Mouse (Mus musculus): Measurements from ENCODE around the gene Amn1.
"Not testable (repeated sequence)": the region's sequence is repeated elsewhere in the genome, so short reads cannot be mapped to it uniquely, and the experiment has no call there.

Gene Amn1

DNA sequence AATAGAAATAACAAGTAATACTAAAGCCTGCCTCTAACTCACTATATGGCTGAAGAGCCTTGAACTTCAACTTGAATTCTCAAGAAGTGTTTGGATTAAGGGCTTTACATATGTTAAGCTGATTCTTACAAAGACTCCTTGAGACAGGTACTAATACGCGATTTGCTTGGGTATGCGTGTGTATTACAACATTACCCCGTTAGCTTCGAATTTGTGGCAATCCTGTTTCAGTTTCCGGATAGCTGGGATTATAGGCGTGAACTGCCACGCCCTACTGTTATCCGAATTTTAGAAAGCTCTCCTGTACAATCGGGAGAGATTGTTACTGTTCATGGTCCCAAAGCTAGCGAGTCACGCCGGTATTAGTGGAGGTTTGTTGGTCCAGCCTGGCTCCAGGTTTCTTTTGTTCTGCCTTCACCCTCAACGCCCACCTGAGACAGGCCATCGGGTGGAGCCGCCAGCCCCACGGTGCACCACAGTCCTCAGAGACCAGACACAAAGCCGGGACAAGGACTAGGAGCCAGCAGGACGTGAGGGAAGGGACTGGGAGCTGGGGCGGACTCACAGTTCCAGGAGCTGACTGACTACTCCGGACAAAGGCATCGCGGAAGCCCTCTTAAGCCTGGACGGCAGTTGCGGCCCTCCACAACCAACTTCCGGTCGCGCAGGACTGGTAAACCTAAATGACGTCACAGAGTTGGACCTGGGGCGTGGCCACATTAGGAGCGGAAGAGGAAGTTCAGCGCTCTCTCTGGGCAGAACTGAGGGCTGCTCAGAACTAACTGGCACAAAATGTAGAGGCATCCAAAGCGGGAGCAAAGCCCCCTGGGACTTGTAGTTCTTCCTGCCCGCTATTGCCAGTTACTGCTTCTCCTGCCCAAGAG lies at the start of gene Amn1:
Gene Amn1, minus strand, starts transcription at position 672 of the 884 bp plus-strand sequence.
- peak; percentile 96 to 97 for DNase-seq

DNA sequence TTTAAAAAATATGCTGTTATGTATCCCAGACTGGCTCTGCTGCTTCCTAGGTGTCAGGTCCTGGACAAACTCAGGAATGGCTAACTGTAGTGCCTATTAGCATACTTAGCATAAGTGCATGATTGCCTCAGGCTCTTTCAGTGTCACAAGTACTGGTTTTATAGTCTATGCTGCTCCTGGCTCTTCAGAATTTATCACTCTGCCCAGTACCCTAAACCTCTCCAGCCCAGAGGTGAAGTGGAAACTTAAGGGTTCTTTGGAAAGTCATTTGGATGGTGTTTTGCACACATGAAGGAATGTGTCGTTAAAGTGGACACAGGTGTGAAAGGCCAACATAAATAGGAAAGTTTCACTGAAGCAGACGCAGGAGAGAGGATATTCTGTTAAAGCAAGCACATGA lies 48.3 kb upstream of the Amn1 start:
- DNase-seq, result no peak

DNA sequence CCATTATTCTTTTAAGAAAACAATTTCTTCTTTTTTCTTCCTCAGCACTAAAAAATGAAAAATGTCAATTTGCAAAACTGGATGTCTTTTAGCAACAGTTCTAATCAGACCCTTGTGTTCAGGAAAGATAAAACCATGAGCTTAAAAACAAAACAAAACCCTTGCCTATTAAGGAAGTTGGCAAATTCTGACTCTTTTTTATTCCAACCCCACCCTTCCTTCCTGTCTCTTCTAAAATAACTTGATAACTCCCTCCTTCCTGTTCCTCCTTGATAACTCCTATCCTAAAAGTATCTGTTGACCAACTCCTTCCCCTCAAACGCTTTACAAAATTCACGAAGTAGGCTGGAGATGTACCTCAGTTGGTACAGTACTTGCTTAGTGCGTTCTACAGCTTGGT lies 45.4 kb upstream of the Amn1 start:
- DNase-seq, result no peak

DNA sequence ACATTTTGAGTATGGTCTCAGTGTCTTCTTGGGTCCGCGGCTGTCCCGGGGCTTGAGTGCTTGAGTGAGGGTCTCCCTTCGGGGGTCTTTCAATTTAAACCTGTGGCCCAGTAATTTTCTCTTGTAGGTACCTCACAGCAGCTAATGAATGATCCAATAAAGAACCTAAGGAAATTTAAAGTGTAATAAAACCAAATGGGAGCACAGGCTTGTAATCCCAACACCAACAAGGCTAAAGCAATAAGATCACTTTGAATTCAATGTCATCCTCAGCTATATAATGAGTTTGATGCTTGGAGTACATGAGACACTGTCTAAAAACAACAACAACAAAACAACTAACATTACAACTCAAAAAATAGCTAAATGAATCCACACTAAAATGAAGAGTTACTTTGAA lies 36.2 kb upstream of the Amn1 start:
- DNase-seq, result no peak

DNA sequence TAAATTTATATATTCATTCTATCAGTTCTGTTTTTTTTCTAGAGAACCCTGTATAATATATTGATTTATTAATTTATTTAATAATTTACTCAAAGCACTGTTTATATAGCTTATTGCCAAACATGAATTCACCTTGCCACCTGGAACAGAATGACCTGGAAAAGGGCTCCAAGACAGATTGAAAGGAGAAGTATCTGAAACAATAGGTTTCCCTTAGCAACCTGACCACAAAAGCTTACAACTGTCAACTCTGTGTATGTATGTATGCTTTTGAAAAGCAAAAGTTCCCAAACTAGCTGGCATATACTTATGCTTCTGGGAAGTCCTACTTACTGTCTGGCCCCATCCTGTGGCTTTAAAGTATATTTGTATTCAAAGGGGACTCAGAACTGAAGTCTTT lies 32.8 kb upstream of the Amn1 start:
- DNase-seq, result no peak

DNA sequence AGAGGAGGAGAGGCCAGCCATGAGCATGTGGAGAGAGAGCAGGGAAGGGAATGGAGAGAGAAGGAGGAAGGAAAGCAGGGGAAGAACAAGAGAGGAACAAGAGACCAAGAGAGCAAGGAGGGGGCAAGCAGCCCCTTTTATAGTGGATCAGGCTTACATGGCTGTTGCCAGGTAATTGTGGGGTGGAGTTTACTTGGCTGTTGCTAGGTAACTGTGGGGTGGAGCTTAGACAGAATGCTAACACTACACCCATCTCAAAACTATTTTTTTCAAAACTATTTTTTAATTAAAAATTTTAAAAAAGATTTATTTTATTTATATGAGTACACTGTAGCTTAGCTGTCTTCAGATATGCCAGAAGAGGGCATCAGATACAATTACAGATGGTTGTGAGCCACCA lies 10.1 kb upstream of the Amn1 start:
- DNase-seq, result no peak

DNA sequence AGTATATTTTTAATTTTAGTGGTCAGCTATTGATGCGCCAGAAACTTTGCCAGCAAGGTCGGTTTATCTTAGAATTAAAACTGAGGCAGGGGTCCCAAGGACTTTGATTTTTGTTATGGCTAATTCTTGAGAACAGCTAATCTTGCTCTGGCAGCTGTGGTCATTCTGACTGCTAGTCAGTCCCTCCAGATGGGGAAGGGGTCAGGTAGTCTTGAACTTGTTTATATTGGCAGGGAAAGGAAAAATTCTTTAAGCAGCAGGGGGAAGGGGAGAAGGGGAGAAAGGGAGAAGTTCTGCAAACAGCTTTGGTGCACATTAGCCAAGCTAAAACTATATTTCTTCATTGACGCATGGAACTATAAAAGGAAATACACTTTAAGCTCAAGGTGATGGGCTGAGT lies 8.6 kb upstream of the Amn1 start:
- DNase-seq, result no peak

DNA sequence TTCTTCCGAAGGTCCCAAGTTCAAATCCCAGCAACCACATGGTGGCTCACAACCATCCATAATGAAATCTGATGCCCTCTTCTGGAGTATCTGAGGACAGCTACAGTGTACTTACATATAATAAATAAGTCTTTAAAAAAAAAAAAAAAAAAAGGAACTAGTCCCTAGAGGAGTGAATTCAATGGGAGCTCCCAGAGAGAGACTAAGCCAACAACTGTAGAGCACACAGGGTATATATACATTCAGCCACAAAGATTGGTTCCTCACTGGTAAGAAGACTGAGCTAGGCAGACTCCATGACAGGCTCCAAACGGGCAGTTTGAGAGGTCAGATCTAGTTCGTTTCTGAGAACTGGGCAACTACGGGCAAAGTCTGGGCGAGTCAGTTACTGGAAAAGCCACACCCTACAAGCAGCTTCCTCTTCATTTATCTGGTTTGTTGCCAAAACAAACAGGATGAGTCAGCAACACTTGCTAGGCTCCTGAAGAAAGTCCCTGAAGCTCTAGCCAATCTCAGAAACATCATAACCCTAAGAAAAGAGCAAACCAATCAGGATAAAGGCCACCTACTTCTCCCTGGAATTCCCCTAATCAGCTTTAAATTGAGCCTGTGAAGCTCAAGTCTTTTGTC lies 4.9 kb upstream of the Amn1 start:
- DNase-seq, result peak; percentile 43 to 45

DNA sequence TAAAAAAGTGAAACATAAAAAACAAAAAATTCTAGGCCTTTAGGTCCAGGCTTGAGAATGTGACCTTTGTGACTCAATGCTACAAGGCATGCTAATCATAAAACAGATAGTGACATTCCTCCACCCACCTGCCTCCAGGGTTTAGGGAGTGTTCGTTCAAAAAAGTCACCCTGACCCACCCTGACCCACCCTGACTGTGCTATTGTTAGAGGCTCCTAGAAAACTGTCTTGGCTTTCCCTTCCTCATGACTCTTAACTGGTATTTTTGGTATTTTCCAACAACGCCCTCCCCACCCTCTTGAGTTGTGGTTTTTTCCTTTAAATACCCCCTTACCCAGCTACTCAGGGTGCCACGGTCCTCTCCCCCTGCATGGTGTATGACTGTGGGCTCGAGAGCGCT lies 3.4 kb upstream of the Amn1 start:
- DNase-seq, result not testable (repeated sequence)

DNA sequence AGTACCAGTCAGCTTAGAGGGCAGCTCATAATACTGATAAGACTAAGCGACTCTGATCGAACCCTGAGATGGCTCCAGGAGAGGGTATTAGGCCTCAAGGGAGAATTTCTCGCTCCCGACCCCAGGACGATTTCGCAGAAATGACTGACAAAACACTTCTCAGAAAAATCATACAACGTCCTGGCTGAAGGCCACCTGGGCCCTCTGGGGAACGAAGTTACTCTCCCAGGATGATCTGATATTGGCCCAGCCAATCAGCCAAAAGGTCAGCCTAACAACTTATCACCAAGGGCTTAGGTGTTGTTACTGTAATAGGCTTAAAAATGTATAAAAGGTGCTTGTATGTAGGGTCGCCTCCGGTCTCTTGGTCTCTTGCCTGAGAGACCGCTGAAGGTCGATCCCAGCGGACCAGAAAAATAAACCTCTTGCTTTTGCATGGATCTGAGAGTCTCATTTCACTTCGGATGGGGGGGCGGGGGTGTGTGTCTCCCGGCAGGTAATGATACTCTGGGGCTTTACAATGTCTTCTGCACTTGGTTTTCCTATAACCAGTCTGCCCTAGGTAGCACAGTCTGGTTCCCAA lies 919 bp upstream of the Amn1 start:
- DNase-seq, result no peak

DNA sequence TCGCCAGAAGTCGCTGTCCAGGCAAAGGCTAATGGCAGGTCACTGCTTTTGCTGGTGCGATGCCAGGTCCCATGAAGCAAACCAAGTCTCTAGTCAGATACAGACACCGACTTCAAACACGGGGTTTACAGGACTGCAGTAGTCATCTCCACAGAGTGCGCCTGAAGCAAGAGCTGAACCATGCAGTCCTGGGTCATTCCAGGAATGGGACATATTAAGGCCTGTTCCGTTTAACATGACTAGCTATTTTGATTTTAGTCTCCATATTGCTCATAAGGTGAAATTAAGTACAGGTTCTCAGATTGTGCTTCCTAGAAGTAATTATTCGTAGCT lies 379 bp upstream of the Amn1 start:
- DNase-seq, result no peak

DNA sequence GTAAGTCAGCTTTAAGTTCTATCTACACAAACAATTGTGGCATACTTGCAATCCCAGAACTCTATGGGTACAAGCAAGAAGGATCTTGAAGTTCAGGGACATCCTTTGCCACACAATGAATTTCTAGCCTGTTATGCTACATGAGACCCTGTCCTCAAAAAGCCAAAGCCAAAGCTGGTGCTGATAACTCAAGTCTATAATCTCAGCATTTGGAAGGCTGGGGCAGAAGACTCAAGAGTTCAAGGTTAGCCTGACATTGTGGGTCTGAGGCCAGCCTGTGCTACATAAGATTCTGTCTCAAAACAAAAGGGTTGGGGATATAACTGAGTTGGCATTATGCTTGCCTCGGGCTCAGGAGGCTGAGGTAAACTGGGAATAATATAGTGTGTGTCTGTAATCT lies 1.1 kb downstream of the Amn1 start:
- no peak for DNase-seq

DNA sequence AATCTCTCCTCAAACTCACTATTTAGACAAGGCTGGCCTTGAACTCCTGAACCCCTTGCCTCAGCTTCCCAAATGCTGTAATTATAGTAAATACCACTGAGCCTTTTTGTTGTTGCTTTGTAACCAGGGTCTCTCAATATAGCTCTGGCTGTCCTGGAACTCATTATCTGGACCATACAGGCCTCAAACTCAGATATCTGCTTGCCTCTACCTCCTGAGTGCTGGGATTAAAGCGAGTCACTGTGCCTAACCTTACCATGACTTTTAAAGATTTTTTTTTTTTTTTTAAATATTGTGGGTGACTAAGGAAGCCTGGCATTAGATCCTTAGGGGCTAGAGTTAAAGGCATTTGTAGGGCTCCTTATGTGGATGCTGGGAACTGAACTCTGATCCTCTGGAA lies 4.5 kb downstream of the Amn1 start:
- no peak for DNase-seq

DNA sequence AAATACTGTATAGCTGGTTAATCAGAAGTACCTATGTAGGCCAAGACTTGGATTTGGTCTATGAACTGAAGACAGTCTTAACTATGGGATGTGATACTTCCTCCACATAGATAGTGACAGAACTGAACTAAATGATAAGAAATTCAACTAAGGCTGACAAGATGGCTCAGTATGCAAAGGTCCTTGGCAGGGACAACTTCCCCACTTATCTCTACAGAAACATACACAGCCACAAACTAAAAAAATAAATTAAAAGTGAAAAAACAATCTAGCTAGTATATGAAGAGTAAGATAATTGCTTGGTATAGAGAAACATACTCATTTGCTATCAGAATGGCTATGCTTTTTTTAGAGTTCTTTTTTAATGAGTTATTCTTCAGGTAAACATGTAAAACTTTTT lies 9.4 kb downstream of the Amn1 start:
- no peak for DNase-seq

DNA sequence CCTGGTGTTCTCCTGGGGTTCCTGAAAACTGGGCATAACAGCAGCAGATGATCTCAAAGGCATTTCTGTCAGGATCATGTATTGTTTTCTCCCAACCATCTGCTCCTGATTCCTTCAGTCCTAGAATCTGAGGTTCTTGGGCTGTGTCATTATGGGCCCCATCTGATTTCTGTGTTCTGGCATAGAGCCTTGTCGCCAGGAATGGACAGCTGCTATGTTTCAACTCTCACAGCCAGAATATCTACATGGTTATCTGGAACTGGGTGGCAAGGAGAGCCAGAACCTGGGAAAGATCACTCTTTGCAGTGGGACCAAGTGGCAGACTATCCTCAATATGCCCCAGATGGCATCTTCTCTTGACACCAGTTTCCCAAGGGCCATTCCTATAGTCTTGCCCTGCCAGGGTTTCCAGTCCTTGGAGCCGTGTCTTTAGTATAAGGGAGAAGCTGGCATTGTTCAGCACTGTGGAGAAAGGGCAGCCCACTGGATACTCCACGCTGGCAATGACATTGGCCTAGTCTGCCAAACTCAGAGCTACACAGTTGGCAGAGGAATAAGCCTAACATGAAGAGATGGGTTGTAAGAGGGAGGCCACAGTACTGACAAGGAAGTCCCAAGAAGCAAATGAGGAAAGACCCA lies 13.5 kb downstream of the Amn1 start:
- DNase-seq, result no peak

DNA sequence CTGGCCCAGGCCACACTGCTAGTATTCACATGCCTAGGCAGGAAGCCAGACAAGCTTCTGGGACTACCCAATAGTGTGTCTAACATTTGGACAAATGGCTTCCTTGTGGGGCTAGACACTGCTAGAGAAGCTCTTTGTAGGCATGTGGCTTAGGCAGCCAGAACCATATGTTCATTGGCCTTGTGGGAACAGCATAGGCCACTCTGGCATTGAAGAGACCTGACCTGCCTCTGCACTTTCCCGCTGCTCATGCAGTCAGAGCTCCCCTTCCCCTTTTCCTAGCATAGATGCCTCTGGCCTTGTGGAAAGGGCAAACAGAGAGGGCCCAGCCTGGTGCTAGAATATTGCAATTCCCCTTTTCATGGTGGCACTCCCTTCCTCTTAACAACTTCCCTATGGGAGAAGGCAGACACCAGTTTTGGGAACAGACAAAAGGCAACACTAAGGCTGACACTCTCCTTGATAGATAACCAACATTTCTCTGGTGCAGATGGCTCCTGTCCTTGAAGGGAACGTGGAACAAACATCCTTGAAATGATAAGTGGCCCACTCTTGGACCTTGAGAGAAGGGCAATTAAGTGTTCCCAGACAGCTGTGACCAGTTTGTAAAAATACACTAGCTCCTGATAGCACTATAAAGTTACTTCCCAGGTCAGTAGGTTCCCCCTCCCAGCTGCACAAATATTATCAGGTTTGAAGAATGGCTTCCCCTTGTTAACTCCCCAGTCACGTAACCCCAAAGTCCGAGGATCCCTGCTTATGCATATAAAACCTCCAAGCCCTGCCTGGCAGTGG lies 14.5 kb downstream of the Amn1 start:
- DNase-seq, result no peak

DNA sequence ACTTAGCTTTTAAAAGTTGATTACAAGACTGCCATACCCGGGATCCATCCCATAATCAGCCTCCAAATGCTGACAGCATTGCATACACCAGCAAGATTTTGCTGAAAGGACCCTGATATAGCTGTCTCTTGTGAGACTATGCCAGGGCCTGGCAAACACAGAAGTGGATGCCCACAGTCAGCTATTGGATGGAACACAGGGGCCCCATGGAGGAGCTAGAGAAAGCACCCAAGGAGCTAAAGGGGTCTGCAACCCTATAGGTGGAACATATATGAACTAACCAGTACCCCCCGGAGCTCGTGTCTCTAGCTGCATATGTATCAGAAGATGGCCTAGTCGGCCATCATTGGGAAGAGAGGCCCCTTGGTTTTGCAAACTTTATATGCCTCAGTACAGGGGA lies 18.5 kb downstream of the Amn1 start:
- DNase-seq, result not testable (repeated sequence)

DNA sequence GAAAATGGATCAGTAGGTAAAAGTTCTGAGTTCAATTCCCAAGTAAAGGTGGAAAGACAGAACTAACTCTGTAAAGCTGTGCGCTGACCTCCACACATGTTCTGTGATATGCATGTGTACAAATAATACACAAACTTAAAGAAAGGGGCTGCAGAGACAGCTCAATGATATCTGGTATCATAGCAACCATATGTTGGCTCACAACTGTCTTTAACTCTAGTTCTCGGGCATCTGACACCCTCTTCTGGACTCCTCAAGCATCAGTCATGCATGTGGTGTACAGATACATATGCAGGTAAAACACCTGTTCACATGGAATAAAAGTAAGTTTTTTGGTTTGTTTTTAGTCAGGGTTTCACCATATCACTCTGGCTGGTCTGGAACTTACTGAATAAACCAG lies 20.1 kb downstream of the Amn1 start:
- DNase-seq, result no peak

DNA sequence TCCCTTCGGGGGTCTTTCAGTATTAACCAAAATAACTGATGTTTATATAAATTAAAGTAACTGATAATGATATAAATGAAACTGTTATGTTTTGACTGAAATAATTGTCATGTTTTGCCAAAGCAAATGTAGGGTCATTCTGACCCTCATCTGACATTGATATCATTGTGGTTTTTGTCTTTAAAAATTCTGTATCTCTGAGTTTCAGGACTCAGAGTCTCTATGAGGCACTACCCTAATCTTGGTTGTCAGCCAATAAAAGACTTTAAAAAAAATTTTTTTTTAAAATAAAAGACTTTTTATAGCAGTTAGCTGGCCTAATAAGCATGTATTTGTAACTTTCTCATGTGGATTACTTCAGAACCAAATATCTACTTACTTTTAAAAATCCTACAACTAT lies 20.8 kb downstream of the Amn1 start:
- DNase-seq, result no peak

DNA sequence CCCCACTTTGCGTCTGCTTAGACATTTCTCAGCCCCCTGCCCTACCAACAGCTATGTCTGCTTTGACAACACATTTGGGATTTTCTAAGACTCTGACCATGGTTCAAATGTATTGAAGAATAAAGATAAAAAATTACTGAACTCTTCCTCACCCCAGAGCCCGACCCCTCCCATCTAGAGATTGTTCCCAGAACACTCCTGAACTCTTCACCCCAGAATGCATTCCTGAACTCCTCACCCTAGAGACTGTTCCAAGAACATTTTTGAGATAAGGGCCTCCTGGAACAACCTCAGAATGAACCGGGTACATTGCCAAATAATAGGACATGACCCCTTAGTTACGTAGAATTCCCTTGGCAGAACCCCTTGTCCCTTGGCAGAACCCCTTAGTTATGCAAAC lies 21.5 kb downstream of the Amn1 start:
- not testable (repeated sequence) for DNase-seq

DNA sequence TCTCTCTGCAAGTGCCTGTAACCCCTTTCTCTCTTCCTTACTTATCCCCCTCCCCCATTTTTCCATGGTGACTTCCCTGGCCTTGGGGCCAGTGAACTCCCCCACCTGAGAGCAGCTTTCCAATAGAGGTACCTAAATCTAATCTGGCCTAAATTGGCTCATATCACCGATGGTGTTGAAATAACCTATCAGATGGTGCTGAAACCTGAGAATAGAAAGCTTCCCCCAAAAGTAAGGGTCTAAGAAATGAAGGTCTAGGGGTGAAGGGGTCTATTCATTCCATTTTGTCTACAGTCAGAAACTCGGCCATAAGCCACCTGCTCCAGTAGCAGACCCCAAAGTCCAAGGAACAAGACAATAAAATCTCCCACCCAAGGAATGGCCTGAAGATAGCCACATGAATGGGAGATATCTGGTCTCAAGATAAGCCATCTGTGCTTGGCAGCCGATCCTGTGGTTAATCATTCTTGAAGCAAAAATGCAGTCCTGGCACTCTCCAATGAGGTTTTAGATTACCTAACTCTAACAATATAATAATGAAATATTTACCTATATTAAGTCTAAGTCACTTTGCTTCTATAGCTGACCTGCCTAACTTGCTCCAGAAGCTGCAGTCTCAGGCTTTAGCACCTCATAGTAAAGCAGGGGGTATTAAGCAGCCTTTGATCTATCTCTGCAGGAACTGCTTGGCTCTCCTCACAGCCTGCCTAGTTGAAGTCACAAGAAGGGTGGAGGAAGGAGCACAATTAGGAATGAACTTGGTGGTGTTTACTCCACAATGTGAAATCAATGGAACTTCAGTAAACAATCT lies 33.3 kb downstream of the Amn1 start:
- no peak for DNase-seq
